Mouse (Mus musculus): Measurements from ENCODE around the gene Phf20.

DNA sequence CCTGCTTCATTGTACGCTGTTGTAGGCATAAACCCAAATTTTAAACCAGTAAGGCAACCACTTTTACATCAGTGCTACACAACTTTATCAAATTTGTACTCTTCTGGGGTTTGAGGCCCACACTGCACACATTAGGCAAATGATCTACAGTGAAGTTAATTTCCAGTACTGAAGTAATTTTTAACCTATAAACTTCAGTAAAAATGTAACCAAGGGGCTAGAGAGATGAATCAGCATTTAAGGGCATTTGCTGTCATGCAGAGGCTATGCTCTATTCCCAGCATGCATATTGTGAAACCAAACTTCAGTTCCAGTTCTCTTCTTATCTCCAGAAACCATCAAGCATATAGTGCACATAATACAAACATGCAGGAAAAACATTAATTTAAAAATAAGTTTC, 30.8 kb upstream of the Phf20 start:
- TF ChIP-seq CTCF (IDR thresholded peaks at IDR 0.05; ENCODE audit: control insufficient read depth, insufficient read depth, low read length) (no peak), POLR2A (IDR thresholded peaks at IDR 0.05; ENCODE audit: borderline replicate concordance, control insufficient read depth, low read depth, low read length) (no peak)

Data from bone marrow, adult 2 months (tissue).